In genomic region chr2:118539881-118540516, GRCm38 (mm10) we compare ENCODE assay signal across 8 mouse cellular contexts. TPM values are rescaled to one million over a fixed set of nuclear protein-coding genes. Genes with fewer than 3 reads are reported as not detected.
DNase-seq lines count a peak whose midpoint lies in the region; ATAC-seq and TF ChIP-seq lines count a peak whose summit lies in the region.

No protein-coding gene starts in this region.

- H3K4me2 ChIP-seq in intestine, postnatal 0 days (replicated peaks; ENCODE audit: low read depth) = no peak overlapping the region
- H3K4me2 ChIP-seq in lung, embryonic 16.5 days (ENCODE audit: low read depth, low read length) = 0 out of 2 replicates have a peak overlapping the region, but pooled peaks have one; percentile 34
- no peak overlapping the region for H3K4me2 ChIP-seq in forebrain, postnatal 0 days (ENCODE audit: low read depth)

- intact Hi-C loops in gastrocnemius, postnatal 14 days (cut with DNase I; ENCODE audit: low total_unique reads) = no loop called here

- DNase-seq in gastrocnemius, adult 18-20 months (ENCODE audit: low spot score) = peak; percentile 65
- DNase-seq in gastrocnemius, postnatal 10 days = no peak
- DNase-seq in gastrocnemius, postnatal 14 days = peak; percentile 57
- no peak for DNase-seq in ovary, adult 18-20 months (ENCODE audit: low spot score)
- DNase-seq in Muller cell, postnatal 12 days (ENCODE audit: inconsistent ontology term) = no peak
- no peak for DNase-seq in forebrain, postnatal 0 days

- peaks cover 19% of the 10 kb centered on the region for H3K4me1 ChIP-seq in intestine, postnatal 0 days (replicated peaks; ENCODE audit: control insufficient read depth, insufficient read depth, low read length)
- H3K4me1 ChIP-seq in lung, embryonic 16.5 days (replicated peaks; ENCODE audit: control insufficient read depth, insufficient read depth, low read length) = peaks cover 74% of the 10 kb centered on the region
- no peaks in the 10 kb centered on the region for H3K4me1 ChIP-seq in forebrain, postnatal 0 days (ENCODE audit: insufficient read depth)

- H3K27me3 ChIP-seq in intestine, postnatal 0 days (replicated peaks; ENCODE audit: control insufficient read depth, insufficient read depth, low read length) = no peaks in the 10 kb centered on the region
- no peaks in the 10 kb centered on the region for H3K27me3 ChIP-seq in lung, embryonic 16.5 days (ENCODE audit: control insufficient read depth, insufficient read depth, low read depth, low read length)
- no peaks in the 10 kb centered on the region for H3K27me3 ChIP-seq in forebrain, postnatal 0 days (ENCODE audit: insufficient read depth, low read length)

- 48% methylated on average over 9 of the region's 9 CpGs for WGBS in intestine, postnatal 0 days
- 23% methylated on average over 9 of the region's 9 CpGs for WGBS in lung, embryonic 16.5 days
- WGBS in forebrain, postnatal 0 days = 50% methylated on average over 9 of the region's 9 CpGs

- peak overlapping the region; percentile 83 for H3K27ac ChIP-seq in intestine, postnatal 0 days (ENCODE audit: low read depth, low read length)
- peak overlapping the region; percentile 98 for H3K27ac ChIP-seq in lung, embryonic 16.5 days (ENCODE audit: low read length)
- H3K27ac ChIP-seq in forebrain, postnatal 0 days (ENCODE audit: low read depth, low read length) = no peak overlapping the region

- TF ChIP-seq CTCF in intestine, postnatal 0 days (IDR thresholded peaks at IDR 0.05; ENCODE audit: low read depth) = peak; percentile 20; the same call in 1 of the 2 replicates
- TF ChIP-seq CTCF in forebrain, postnatal 0 days (IDR thresholded peaks at IDR 0.05; ENCODE audit: low read depth) = no peak

- no peaks in the 10 kb centered on the region for H3K9me3 ChIP-seq in intestine, postnatal 0 days (ENCODE audit: control insufficient read depth)
- no peaks in the 10 kb centered on the region for H3K9me3 ChIP-seq in lung, embryonic 16.5 days (ENCODE audit: control insufficient read depth, low read length)
- H3K9me3 ChIP-seq in forebrain, postnatal 0 days (ENCODE audit: low read length) = no peaks in the 10 kb centered on the region

- peaks cover 5% of the 10 kb centered on the region; the same call in 1 of the 2 replicates for H3K36me3 ChIP-seq in intestine, postnatal 0 days (ENCODE audit: control insufficient read depth, insufficient read depth)
- H3K36me3 ChIP-seq in lung, embryonic 16.5 days (ENCODE audit: control insufficient read depth, insufficient read depth, low read length) = 0 out of 2 replicates have a peak, but pooled peaks cover 2% of the 10 kb centered on the region
- H3K36me3 ChIP-seq in forebrain, postnatal 0 days (ENCODE audit: insufficient read depth) = no peaks in the 10 kb centered on the region

- no peak overlapping the region for H3K4me3 ChIP-seq in intestine, postnatal 0 days (ENCODE audit: low read depth, low read length)
- no peak overlapping the region for H3K4me3 ChIP-seq in lung, embryonic 16.5 days (ENCODE audit: low read length)
- H3K4me3 ChIP-seq in forebrain, postnatal 0 days (ENCODE audit: low read depth, low read length) = no peak overlapping the region

- no peak for ATAC-seq in intestine, postnatal 0 days
- peak; percentile 10; the same call in 1 of the 2 replicates for ATAC-seq in lung, embryonic 16.5 days (ENCODE audit: low read depth)
- no peak for ATAC-seq in forebrain, postnatal 0 days

- H3K9ac ChIP-seq in intestine, postnatal 0 days (ENCODE audit: low read depth, low read length) = no peak overlapping the region
- H3K9ac ChIP-seq in lung, embryonic 16.5 days (ENCODE audit: low read length) = peak overlapping the region; percentile 34
- no peak overlapping the region for H3K9ac ChIP-seq in forebrain, postnatal 0 days

RNA-seq across cellular contexts. Expression of gene Bmf, which starts 9.5 kb away (rescaled TPM):
- total RNA-seq in gastrocnemius, adult 18-20 months (2021) = 1 to 10 TPM; 2.1 to 2.2 TPM
- 10 to 100 TPM; 14.5 to 15.7 TPM for total RNA-seq in gastrocnemius, postnatal 10 days (2021)
- total RNA-seq in gastrocnemius, postnatal 14 days (2021) = 10 to 100 TPM; 12.8 to 16.4 TPM
- 1.4 and 1.7 TPM in 2 replicates for polyA plus RNA-seq in intestine, postnatal 0 days (2015; fragmentation: Nextera tagmentation; extraction: Ambion mirVana)
- polyA plus RNA-seq in lung, embryonic 16.5 days (2015; fragmentation: Nextera tagmentation; extraction: Ambion mirVana) = 4.7 and 6.7 TPM in 2 replicates
- 5.3 and 6.6 TPM in 2 replicates for total RNA-seq in forebrain, postnatal 0 days (2014; rRNA removed)
- 1.2 and 1.3 TPM in 2 replicates for polyA plus RNA-seq in forebrain, postnatal 0 days (2015; fragmentation: Nextera tagmentation; extraction: Ambion mirVana)

RNA-seq across cellular contexts. Expression of gene Bub1b, which starts 58.0 kb away (rescaled TPM):
- under 1 TPM; 0.21 to 0.71 TPM for total RNA-seq in gastrocnemius, adult 18-20 months (2021)
- total RNA-seq in gastrocnemius, postnatal 10 days (2021) = 10 to 100 TPM in 1 of 2 experiments, 1 to 10 TPM in 1; 9.2 to 15.6 TPM
- total RNA-seq in gastrocnemius, postnatal 14 days (2021) = 1 to 10 TPM; 5.7 to 5.8 TPM
- polyA plus RNA-seq in intestine, postnatal 0 days (2015; fragmentation: Nextera tagmentation; extraction: Ambion mirVana) = 8.9 and 9.9 TPM in 2 replicates
- 105 and 106 TPM in 2 replicates for polyA plus RNA-seq in lung, embryonic 16.5 days (2015; fragmentation: Nextera tagmentation; extraction: Ambion mirVana)
- total RNA-seq in forebrain, postnatal 0 days (2014; rRNA removed) = 10.1 and 11.9 TPM in 2 replicates
- polyA plus RNA-seq in forebrain, postnatal 0 days (2015; fragmentation: Nextera tagmentation; extraction: Ambion mirVana) = 6.5 and 7.2 TPM in 2 replicates

Comparison
In these comparisons a context has a peak if more than half of its experiments do, and no peak if none do; other contexts are left out.
1. DNase-seq: peak in gastrocnemius, adult 18-20 months (single experiment) and gastrocnemius, postnatal 14 days (single experiment); none in gastrocnemius, postnatal 10 days (single experiment), ovary, adult 18-20 months (single experiment), Muller cell, postnatal 12 days (single experiment) and forebrain, postnatal 0 days (single experiment).